Mouse (Mus musculus) heart, postnatal 36 days (tissue): ENCODE measurements around the gene Krtap5-3. TPM values are rescaled to one million over a fixed set of nuclear protein-coding genes. Genes with fewer than 3 reads are reported as not detected.
"Not testable (repeated sequence)": the region's sequence is repeated elsewhere in the genome, so short reads cannot be mapped to it uniquely, and the experiment has no call there.

Experiments used
- DNase-seq, 2 experiments: peaks; one replicate each; pipeline ENCODE4 v3.0.0; 2021 to 2022
- intact Hi-C: fragments of 180-260 bp; cut with DNase I; formaldehyde crosslinking; loops from one replicate; pipeline ENCODE4 v1.15.1; 2025
- total RNA-seq, 2 experiments: library from RNA; stranded (reverse); gene quantifications; 2 replicates each; pipeline ENCODE4 v1.2.3; 2021

The Krtap5-3 gene
- total RNA-seq: not detected

- intact Hi-C loops: no loop called here
- DNase-seq: no peak
These were observed at the start of gene Krtap5-3 for GRCm38 (mm10) chr7:142201064-142201463. TSS of gene Krtap5-3 (plus strand) at chr7:142201364.

- no peak for DNase-seq
- intact Hi-C loops: no loop called here
These were observed 49.0 kb upstream of the Krtap5-3 start for GRCm38 (mm10) chr7:142152191-142152590.

- intact Hi-C loops: no loop called here
- no peak for DNase-seq
These were observed 45.9 kb upstream of the Krtap5-3 start for GRCm38 (mm10) chr7:142155308-142155707.

- DNase-seq, intact Hi-C loops: not testable (repeated sequence)
These were observed 44.2 kb upstream of the Krtap5-3 start, which contains the start of gene Gm29735 for GRCm38 (mm10) chr7:142157013-142157412. TSS of gene Gm29735 (minus strand) at chr7:142157113.

- intact Hi-C loops: no loop called here
- no peak for DNase-seq
These were observed 41.8 kb upstream of the Krtap5-3 start for GRCm38 (mm10) chr7:142159366-142159765.

GRCm38 (mm10) chr7:142165639-142166038 lies 35.5 kb upstream of the Krtap5-3 start, which contains the start of gene Gm4553:
TSS of gene Gm4553 (minus strand) at chr7:142165739.
- DNase-seq, intact Hi-C loops: not testable (repeated sequence)

GRCm38 (mm10) chr7:142169836-142170235 lies 31.3 kb upstream of the Krtap5-3 start:
- no peak for DNase-seq
- intact Hi-C loops: no loop called here

GRCm38 (mm10) chr7:142175905-142176304 lies 25.3 kb upstream of the Krtap5-3 start, which contains the start of gene Krtap5-2:
TSS of gene Krtap5-2 (minus strand) at chr7:142176005.
- DNase-seq, intact Hi-C loops: not testable (repeated sequence)

GRCm38 (mm10) chr7:142178685-142179084 lies 22.5 kb upstream of the Krtap5-3 start:
- DNase-seq: no peak
- intact Hi-C loops: no loop called here

GRCm38 (mm10) chr7:142181021-142181420 lies 20.1 kb upstream of the Krtap5-3 start:
- DNase-seq: no peak
- intact Hi-C loops: no loop called here

GRCm38 (mm10) chr7:142188156-142188555 lies 13.0 kb upstream of the Krtap5-3 start:
- intact Hi-C loops: no loop called here
- no peak for DNase-seq

- no peak for DNase-seq
- intact Hi-C loops: no loop called here
These were observed 10.9 kb upstream of the Krtap5-3 start, which contains the start of gene Gm10153 for GRCm38 (mm10) chr7:142190289-142190688. TSS of gene Gm10153 (minus strand) at chr7:142190389.

- no peak for DNase-seq
- intact Hi-C loops: no loop called here
These were observed 2.4 kb upstream of the Krtap5-3 start for GRCm38 (mm10) chr7:142198748-142199147.

- no peak for DNase-seq
- intact Hi-C loops: no loop called here
These were observed 4.3 kb downstream of the Krtap5-3 start for GRCm38 (mm10) chr7:142205488-142205887.

- DNase-seq, intact Hi-C loops: not testable (repeated sequence)
These were observed 5.7 kb downstream of the Krtap5-3 start for GRCm38 (mm10) chr7:142206891-142207290.

GRCm38 (mm10) chr7:142211559-142211958 lies 10.4 kb downstream of the Krtap5-3 start, which contains the start of gene Gm7579:
TSS of gene Gm7579 (plus strand) at chr7:142211859.
- no peak for DNase-seq
- intact Hi-C loops: no loop called here

- DNase-seq, intact Hi-C loops: not testable (repeated sequence)
These were observed 11.0 kb downstream of the Krtap5-3 start for GRCm38 (mm10) chr7:142212136-142212535.

GRCm38 (mm10) chr7:142224518-142224917 lies 23.4 kb downstream of the Krtap5-3 start:
- no peak for DNase-seq
- intact Hi-C loops: no loop called here

- DNase-seq: not testable (repeated sequence)
These were observed 28.7 kb downstream of the Krtap5-3 start, which contains the start of gene Krtap5-5 for GRCm38 (mm10) chr7:142229871-142230270. TSS of gene Krtap5-5 (minus strand) at chr7:142229971.

GRCm38 (mm10) chr7:142231540-142231939 lies 30.4 kb downstream of the Krtap5-3 start:
- intact Hi-C loops: no loop called here
- no peak for DNase-seq

More at GRCm38 (mm10) chr7:142229871-142230270, 28.7 kb downstream of the Krtap5-3 start, which contains the start of gene Krtap5-5:
- intact Hi-C loops: not testable (repeated sequence)

- intact Hi-C loops: no loop called here
- no peak for DNase-seq
These were observed 39.8 kb downstream of the Krtap5-3 start, which contains the start of gene Gm40460 for GRCm38 (mm10) chr7:142240978-142241377. TSS of gene Gm40460 (minus strand) at chr7:142241078.

- intact Hi-C loops: loop anchor here (1.0 kb wide), 1 partner anchor 104 kb away; no protein-coding TSS in a partner anchor
These were observed 48.7 kb downstream of the Krtap5-3 start for GRCm38 (mm10) chr7:142249824-142250223.

More at GRCm38 (mm10) chr7:142249824-142250223, 48.7 kb downstream of the Krtap5-3 start:
- peak; percentile 31 to 41 for DNase-seq
